Mouse (Mus musculus): ENCODE results near the gene Vps37b.
"Not testable (repeated sequence)": the region's sequence is repeated elsewhere in the genome, so short reads cannot be mapped to it uniquely, and the experiment has no call there.

The Vps37b gene

DNA sequence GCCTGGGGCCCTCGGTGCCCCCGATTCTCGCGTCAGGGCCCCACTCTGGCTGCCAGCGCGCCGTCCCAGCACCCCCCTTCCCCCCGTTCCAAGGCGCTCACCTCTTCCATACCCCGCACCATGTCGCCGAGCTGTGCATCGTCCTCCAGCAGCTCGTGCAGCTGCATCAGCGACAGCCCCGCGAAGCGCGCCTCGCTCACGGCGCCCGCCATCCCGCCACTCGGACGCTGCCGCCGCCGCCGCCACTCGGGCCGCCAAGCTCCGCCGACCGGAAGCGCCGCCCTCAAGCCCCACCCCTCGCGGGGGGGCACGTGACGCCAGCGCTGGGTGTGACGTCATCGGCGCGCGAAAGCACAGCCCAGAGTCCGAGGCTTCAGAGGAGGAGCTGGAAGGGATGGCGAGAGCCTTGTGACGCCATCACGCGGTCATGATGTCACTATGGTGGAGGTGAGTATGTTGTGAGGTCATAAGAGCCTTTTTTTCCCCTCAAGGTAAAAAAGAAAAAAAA, at the start of gene Vps37b:
TSS of gene Vps37b (minus strand) at position 270 of the 508 bp plus-strand sequence.
- peak; percentile 97 for DNase-seq (ENCODE audit: low read depth, low spot score)

DNA sequence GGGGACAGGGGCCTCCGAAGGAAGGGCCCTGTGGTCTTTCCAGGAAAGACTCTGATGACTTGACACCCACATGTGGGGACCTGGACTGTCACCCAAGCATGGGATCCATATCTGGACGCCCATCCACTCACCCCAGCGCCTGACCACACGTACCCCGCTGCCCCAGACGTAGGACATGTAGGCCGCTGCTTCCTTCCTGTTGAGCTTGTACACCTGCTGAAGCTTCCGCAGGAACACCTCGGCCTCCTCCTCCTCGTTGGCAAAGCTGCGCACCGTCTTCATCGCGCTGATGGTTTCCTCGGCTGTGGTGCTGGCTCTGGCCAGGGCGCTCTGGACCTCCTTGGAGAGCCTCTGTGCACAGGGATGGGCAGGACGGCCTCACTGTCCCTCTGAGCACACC, 47.8 kb upstream of the Vps37b start:
- no peak for DNase-seq (ENCODE audit: low read depth, low spot score)

DNA sequence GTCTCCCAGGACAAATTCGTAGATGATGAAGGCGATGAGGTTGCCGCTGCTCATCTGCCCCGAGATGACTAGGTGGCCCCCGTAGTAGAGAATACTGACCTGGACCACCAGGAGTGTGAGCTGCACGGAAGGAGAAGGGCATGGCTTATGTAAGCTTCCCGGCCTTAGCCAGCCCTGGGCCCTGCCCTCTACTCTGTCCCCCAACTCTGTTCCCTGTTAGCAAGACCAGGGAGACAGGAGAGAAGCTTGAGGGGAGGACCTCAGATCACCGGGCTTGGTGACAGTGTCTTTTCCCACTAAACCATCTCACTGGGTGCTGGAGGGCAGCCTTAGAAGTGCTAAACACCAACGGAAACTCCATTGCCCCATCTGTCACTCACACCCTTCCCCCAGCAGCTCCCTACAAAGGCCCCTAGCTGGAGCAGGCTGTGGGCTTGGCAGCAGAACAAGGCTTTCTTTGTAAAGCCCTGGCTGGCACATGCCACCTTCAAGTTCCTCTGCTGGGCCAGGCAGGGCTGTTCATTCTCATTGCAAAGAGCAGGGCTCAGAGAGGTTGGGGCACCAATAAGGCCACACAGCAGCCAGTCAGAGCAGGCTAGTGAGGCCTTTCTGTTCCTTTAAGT, 46.8 kb upstream of the Vps37b start:
- DNase-seq (ENCODE audit: low read depth, low spot score): no peak

DNA sequence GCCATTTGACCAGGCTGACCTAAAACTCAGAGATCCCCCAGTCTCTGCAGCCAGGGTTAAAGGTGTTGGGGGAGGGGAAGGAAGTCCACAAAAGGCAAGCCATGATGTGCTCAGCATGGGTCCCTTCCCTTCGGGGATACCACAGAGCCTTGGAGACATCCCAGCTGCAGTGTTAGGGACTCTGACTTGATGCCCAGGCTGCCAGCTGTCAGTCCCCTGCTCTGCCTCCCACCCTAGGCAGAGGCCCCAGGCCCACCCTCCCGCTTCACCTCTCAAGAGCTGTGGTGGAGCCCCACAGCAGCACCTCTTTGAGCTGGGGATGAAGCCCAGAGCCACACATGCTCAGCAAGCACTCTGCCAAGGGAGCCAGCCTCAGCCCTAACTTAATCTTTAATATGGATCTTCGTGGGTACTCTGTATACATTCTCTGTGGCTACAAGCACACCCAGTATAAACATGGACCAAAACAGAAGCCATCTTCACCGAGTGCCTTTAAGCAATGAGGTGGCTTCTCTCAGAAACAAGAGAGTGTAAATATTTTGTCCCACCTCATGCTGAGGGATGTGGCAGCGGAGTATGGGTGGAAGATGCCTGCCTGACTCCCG, 45.9 kb upstream of the Vps37b start:
- DNase-seq (ENCODE audit: low read depth, low spot score): no peak

DNA sequence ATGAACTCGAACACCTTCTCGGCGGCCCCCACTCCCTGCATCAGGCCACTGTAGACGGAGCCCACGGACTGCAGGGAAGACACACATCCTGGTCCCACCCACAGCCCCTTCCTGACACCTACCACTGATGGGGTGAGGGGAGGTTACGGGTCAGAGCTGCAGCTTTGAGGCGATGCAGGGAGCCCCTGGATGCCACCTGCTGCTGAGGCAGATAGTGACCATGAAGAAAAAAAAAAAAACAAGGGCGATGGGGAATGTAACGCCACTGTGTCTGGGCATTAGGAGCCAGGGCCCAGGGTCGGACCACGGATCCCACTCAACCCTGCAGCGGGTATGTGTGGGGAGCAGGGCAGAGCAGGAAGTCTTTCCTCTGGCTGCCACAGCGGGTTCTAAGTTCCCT, 45.2 kb upstream of the Vps37b start:
- DNase-seq (ENCODE audit: low read depth, low spot score): no peak

DNA sequence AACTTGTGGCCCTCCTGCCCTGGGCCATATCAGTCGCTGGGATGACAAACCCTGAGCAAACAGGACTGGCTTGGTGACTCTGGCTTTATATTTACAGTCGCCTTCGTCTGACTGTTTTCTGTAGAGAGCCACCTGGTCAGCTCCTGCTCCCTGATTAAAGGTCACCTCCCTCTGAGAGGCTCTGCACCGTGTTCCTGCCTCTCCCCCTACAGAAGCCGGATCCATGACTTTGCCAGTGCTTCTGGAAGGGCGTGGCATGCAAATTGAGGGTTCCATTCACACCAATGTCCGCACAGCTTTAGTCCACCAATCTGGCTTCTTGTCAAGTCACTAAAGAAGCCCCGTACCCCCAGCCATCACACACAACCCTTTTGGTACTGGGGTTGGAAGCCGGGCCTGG, 44.5 kb upstream of the Vps37b start:
- DNase-seq (ENCODE audit: low read depth, low spot score): no peak

DNA sequence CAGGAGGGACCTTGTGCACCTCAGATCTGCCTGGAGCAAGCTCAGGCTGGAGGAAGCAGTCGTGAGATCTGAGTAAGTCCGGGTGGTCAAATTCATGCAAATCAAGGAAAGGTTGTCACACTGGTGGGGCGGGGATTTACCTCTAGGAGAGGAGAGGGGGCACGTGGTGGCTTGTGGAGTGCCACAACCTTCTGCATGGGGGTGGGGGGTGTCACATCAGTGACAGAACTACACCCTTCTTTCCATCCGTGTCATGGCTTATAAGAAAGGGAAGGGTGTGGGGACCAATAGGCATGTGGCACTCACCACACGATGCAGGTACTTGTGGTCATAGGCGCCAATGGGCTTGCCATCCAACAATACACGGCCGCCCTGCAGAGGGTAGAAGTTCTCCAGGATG, 43.6 kb upstream of the Vps37b start:
- DNase-seq (ENCODE audit: low read depth, low spot score): no peak

DNA sequence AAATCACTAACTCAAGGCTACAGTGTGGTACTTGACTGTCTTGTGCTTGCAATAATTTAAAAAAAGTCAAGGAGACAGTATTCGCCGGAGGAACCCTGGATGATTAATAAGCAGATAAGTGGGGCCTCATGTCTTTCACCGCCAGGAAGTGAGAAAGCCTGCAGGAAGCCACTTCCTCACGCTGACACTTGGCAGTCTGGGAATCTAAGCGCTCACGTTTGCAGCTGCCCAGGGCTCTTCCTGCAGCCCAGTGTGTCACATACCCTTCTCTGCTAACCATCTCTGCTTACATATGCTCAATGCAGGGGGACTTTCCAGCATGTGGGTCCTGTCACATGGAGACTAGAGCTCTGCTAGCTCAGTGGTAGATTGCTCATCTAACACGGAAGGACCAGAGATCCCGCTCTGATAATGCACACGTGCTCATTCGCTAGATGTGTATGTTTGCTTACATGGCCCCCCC, 42.8 kb upstream of the Vps37b start:
- peak; percentile 68 for DNase-seq (ENCODE audit: low read depth, low spot score)

DNA sequence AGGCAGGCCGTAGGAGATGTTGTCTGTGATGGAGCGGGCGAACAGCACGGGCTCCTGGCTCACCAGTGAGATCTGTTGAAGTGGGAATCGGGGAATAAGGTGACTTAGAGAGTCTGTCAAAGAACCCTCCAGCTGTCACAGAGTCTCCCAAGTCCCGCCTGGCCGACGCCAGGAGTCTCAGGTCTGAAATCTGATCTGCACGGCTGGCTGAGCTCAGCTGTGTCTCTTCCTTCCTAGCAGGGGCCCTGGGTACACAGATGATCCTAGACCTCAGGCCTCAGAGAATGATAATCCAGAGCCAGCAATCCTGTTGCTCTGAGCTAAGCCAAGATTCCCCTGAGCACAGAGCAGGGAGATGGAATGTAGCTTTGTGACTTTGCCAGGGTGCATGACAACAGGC, 41.6 kb upstream of the Vps37b start:
- DNase-seq (ENCODE audit: low read depth, low spot score): peak; percentile 43

DNA sequence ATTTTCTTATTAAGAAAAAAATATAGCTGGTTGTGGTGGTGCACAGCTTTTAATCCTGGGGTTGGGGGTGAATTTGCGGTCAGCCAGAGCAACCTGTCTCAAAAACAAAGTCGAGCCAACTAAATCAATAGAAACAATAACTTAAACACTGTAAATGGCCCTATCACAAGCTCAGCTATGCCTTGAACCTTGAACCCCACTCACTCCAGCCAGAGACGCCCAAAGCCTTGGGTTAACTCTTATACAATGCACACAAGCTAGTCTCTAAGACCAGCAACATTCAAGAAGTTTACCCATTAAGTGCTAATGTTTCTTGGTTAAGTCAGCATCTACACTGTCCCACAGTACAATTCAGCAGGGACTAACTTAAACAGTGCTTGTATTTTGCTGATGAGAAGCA, 37.6 kb upstream of the Vps37b start:
- no peak for DNase-seq (ENCODE audit: low read depth, low spot score)

DNA sequence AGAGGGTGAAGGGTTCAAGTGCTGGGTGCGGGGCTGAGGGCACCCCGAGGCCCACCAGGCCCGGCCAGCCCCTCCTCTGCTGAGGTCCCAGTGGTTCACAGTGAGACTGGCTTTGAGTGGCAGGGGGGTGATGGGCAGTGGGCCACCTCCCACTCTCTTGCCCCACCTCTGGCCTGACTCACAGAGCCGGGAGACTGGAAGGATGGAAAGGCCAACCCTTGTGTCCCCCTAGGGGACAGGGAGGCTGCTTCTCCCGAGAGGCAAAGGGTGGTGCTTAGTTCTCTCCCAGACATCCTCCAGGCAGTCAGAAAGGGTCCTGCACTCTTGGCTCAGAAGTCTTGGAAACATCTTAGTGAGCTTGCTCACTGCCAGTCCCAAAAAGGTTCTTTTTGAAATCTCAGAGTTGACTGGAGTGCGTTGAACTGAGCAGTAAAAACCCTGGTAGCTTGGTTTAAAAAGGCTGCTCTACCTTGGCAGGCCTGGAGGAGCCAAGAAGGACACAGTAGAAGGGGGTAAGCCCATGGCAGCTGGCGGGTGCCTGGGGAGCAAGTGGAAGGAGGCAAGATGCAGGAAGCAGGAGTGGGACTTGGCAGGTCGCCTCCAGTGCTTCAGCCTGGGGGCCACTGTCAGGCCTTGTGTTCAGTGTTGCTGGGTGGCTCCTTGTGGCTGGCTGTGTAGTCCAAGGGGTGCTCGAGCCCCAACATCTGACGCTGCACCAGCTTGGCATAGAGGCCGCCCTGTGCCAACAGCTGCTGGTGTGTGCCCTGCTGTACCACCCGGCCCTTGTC, 30.2 kb upstream of the Vps37b start:
- no peak for DNase-seq (ENCODE audit: low read depth, low spot score)

DNA sequence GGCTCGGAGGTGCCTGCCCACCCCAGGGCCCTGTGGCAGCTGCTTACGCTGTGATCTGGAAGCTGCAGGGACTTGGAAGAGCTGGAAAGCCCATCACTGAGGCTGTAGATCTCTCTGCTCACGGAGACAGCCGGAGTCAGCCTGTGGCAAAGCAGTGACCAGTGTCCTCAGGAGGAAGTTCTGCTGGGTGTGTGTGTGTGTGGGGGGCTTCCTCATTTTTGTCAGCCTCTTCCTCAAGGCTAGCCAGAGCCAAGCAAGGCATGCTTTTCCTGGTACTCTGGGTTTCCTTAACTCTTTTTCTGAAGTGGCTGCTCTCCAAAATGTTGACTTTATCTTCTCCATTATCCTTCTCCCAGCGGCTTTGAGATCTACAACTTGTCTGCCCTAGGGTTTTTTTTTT, 27.6 kb upstream of the Vps37b start:
- DNase-seq (ENCODE audit: low read depth, low spot score): no peak

DNA sequence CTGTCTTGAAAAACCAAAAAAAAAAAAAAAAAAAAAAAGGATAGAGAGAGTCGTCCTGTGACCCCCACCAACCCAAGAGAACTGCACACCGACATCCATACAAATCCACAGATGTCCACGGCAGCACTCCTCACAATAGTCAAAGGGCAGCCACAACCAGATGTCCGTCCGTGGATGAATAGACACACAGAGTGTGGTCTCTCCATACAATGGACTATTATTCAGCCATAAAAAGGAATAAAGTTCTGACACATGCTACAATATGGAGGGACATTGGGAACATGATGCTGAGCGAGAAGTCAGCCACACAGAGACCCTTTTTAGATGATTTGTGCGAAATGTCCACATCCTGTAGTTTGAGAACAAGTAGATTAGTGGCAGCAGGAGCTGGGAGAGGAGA, 26.7 kb upstream of the Vps37b start:
- no peak for DNase-seq (ENCODE audit: low read depth, low spot score)

DNA sequence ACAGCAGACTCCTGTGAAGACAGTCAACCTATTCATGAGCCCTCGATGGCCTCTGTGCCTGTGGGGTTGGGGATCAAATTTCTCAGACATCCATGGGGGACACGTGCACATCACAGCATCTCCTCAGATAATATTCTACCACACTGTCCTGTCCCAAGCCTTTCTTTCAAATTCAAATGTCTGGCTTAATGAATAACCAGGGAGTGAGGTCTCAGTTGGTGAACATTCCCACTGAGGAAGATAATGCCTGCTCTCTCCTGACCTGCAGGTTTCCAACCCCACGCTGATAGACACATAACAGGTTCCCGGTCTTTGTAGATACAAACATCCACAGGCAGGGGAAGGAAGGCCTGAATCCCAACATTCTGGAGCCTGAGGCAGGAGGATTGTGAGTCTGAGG, 24.9 kb upstream of the Vps37b start:
- DNase-seq (ENCODE audit: low read depth, low spot score): peak; percentile 50

DNA sequence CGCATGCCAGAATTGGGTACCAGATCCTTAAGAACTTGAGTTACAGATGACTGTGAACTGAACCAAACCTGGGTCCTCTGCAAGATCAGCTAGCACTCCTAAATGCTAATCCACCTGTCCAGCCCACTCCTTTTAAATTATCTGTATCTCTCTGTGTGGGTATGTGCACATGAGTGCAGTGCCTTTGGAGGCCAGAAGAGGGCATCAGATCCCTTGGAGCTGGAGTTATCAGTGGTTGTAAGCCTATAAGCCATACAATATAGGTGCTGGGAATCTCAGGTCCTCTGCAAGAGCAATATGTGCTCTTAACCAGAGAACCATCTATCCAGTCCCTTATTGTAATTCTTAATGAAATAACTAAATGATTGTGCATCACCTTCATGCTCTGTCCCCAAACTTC, 24.1 kb upstream of the Vps37b start:
- DNase-seq (ENCODE audit: low read depth, low spot score): no peak

DNA sequence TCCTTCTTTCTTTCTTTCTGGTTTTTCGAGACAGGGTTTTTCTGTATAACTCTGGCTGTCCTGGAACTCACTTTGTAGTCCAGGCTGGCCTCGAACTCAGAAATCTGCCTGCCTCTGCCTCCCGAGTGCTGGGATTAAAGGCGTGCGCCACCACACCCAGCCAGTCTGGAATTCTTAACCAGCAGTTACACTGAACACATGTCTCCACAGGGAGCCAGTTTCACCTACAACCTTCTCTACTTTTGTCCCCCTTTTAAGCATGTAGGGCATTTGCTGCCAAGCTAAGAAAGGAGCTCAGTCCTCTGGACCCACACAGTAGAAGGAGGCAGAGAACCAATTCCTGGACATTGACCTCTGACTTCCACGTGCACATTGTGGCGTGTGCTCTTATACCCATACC, 20.6 kb upstream of the Vps37b start:
- not testable (repeated sequence) for DNase-seq (ENCODE audit: low read depth, low spot score)

DNA sequence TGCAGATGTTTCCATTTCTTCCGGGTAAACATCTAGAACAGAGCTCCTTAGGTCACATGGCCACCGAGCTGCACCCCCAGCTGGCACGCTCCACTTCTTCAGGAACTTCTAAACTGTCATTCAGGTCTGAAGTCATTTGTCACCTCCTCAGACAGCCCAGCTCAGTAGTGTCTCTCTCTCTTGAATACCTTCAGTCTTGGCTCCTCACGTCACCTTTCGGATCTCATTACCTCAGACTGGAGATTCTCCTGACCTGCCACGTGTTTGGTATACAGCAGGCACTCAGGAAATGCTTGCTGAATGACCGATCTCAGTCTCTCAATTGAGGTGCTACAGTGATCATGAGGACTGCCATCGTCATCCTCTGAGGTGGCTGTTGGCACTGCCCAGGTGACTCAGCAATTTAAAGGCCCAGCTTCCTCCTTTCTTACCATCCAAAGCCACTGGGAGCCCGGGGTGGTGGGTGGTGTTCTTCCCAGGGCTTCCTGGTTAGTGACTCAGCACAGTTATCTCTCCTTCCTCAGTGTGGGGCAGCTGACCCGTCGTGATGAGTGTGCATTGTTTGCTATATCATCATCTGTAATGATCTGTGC, 19.9 kb upstream of the Vps37b start:
- no peak for DNase-seq (ENCODE audit: low read depth, low spot score)

DNA sequence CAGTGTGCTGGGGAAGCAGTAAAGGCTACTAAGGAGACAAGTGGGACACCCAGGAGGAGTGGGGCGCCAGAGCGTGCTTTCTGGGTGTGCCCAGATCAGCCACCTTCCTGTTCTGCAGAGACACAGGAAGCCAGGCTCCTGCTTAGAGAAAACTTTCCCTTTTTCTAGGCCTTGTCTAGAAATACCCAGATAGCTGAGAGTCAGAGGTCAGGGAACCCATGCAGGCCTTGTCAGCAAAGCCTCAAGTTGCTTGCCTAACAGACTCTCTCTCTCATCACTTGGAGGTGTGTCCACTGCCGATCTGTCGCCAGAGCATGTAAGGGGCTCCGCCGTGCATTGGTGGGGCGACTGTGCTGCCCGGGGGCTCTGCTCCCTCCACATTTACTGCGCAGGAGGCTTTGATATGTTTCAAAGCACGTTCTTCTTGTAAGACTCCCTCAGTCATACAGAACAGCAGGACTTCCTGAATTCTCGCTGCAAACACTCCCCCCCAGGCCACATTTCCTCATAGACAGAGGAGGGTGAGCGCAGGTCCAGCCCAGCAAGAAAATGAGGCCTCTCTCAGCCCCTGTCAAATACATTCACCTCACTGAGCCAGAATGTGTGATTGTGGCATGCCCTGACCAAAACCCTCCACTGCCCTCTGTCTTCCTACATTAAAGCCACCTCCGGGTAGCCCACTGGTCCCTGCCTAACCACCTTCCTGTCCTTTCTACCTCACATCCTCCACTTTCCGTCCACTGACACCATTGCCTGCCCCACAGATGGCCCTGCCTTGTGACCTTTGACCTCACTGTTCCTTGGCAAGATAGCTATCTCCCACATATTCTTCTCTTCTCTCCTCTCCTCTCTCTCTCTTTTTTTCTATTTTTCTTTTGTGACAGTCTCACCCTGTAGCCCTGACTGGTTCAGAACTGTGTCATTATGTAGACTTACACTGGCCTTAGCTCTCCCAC, 18.3 kb upstream of the Vps37b start:
- DNase-seq (ENCODE audit: low read depth, low spot score): no peak

DNA sequence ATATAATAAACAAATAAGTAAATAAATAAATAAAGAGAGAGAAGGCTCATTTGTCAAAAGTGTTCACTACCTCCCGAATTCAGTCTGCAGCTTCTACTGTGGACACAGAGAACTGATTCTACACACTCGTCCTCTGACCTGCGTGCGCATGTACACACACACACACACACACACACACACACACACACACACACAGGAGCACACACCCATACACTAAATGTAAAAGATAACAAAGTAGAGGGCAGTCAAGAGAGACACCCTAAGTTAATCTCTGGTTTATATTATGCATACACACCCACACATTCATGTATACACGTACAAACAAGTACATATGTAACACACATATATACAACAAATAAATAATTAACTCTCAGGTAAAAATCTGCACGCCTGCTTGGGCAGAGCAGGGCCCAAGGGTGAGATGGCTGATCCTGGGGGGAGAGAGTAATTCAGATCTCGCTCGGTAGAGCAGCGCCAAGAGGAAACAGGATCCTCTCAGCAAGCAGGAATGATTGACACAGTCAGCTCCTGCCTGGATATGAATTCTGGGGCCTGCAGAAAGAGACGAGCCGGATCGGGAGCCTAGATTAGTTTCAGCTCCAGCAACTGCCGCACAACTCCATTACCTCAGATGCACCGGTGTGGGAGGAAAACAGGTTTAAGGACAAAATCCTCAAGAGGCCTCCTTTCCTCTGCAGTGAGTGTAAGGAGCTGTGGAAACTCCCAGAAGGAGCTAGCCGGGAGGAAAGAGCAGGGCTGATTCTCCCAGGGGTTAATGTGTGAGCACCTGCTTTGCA, 17.4 kb upstream of the Vps37b start:
- DNase-seq (ENCODE audit: low read depth, low spot score): no peak

DNA sequence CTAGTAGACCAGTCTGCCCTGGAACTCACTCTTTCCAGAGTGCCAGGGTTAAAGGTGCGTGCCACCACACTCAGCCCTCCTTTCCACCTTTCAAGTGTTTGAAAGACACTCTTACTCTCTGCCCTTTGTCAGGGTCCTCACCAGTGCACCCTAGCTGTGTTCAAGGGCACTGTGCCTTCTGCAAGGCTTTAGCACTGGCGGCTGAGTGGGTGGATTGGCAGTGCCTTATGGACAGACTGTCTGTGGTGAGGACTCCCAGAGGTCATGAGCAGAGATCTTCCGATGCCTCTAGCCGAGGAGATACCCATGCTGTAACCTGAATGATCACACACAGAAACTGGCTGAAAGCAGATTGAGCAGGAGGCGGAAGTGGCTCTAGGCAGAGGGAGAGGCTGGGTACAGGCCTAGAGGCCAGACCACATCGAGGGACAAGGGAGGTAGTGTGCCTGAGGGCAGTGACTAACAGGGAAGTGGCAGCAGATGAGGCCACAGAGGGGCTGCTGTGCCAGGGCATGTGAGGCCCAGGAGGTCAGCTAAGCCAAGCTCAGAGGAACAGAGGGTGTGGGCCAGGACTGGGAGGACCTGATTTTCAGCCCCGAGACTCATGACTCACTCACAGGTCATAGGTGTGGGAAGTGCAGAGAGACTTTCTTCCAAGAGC, 14.8 kb upstream of the Vps37b start:
- no peak for DNase-seq (ENCODE audit: low read depth, low spot score)

Measured in mesoderm, embryonic 11.5 days (tissue).